Mouse (Mus musculus) cerebellum, adult 2 months (tissue): Measurements from ENCODE around the gene Acrbp.

Experiments
- CTCF ChIP-seq: fragments of 200-500 bp; IDR thresholded peaks from 2 replicates; pipeline ENCODE4 v1.5.1; 2011; ENCODE audit warnings: low read depth, mild to moderate bottlenecking, control low read depth, low read length, moderate library complexity, borderline replicate concordance; ENCODE audit not compliant: insufficient read depth
- POLR2A ChIP-seq: fragments of 200-500 bp; IDR thresholded peaks from 2 replicates; pipeline ENCODE4 v1.6.1; 2011; ENCODE audit warnings: low read length, control low read depth, borderline replicate concordance; ENCODE audit not compliant: insufficient read depth

GRCm38 (mm10) chr6:125046691-125047090, 2.8 kb upstream of the Acrbp start:
- TF ChIP-seq CTCF (peak; percentile 93), POLR2A (no peak)
